In the genomic region with DNA sequence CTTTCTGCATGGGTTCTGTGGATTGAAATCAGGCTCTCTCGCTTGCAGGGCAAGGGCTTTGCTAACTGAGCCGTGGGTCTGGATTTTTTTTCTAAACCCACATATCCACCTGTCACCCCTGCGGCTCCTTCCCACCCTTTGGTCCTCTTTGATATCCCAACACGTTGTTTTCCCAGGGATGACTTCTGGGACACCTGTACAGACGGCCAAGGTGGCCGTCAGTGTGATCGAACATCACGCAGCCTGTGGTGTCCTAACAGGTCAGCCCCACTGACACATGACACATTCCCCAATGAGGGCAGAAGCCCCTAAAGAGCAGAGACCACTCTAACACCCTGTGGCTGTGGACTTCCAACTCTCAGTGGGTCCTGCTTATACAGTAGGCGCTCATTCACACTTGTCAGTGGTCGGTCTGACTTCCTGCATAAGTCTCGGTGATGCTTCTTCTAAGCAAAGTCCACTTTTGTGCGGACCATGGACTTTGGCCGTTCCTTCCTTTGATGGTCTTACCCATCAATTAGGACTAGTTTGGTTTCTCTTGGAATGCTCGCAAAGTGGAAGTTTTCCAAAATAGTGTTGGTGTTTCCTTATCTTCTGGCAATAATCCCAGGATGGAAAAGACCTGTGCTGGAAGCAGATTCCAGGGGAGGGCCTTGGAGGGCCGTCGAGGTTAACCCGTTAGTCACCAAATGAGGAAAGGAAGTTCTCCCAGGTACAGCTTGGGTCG, we compare ENCODE assay signal across 9 mouse cellular contexts.
"Had no signal": no experiment of that assay in that cellular context is flagged by ENCODE, and none has a peak within 500 bp of the region (broad histone marks: within the 10 kb centered on the region; RNA-seq: fewer than 3 reads in every experiment).

No protein-coding gene starts in this region.

- H3K27ac ChIP-seq: left cerebral cortex, adult 2 months; limb, embryonic 10.5 days; liver, embryonic 13.5 days; midbrain, embryonic 13.5 days had no signal

- H3K27me3 ChIP-seq: midbrain, embryonic 13.5 days had no signal

- H3K36me3 ChIP-seq: limb, embryonic 10.5 days; liver, embryonic 13.5 days; midbrain, embryonic 13.5 days had no signal

- ATAC-seq: intestine, embryonic 16.5 days; liver, postnatal 0 days; midbrain, embryonic 13.5 days had no signal

- H3K4me2 ChIP-seq: liver, embryonic 13.5 days; midbrain, embryonic 13.5 days had no signal

- H3K4me3 ChIP-seq: left cerebral cortex, adult 2 months; limb, embryonic 10.5 days; liver, embryonic 13.5 days; midbrain, embryonic 13.5 days had no signal

- DNase-seq: liver, embryonic 13.5 days; liver, postnatal 0 days; lung, postnatal 36 days; right cerebral cortex, postnatal 25 days; thymus, postnatal 4 days had no signal

- H3K9ac ChIP-seq: liver, embryonic 13.5 days; liver, postnatal 0 days; midbrain, embryonic 13.5 days had no signal

- H3K9me3 ChIP-seq: limb, embryonic 10.5 days; liver, embryonic 13.5 days; midbrain, embryonic 13.5 days had no signal
